Mouse (Mus musculus) lung, adult 10 weeks (tissue): ENCODE results near the gene Lrrc27. TPM values are rescaled to one million over a fixed set of nuclear protein-coding genes. Genes with fewer than 3 reads are reported as not detected.

ENCODE experiments used
- polyA plus RNA-seq: library from polyadenylated mRNA; stranded (reverse); fragments of 350-450 nt; fragmentation: Illumina TruSeq; extraction: RNeasy Lipid Tissue Mini Kit (QIAGEN cat#74804); gene quantifications from one replicate; pipeline ENCODE4 v1.2.3, GENCODE M21; 2014; ENCODE audit warnings: low read depth, low replicate concordance; ENCODE audit not compliant: insufficient read depth

The Lrrc27 gene
- 2.9 TPM for polyA plus RNA-seq

DNA sequence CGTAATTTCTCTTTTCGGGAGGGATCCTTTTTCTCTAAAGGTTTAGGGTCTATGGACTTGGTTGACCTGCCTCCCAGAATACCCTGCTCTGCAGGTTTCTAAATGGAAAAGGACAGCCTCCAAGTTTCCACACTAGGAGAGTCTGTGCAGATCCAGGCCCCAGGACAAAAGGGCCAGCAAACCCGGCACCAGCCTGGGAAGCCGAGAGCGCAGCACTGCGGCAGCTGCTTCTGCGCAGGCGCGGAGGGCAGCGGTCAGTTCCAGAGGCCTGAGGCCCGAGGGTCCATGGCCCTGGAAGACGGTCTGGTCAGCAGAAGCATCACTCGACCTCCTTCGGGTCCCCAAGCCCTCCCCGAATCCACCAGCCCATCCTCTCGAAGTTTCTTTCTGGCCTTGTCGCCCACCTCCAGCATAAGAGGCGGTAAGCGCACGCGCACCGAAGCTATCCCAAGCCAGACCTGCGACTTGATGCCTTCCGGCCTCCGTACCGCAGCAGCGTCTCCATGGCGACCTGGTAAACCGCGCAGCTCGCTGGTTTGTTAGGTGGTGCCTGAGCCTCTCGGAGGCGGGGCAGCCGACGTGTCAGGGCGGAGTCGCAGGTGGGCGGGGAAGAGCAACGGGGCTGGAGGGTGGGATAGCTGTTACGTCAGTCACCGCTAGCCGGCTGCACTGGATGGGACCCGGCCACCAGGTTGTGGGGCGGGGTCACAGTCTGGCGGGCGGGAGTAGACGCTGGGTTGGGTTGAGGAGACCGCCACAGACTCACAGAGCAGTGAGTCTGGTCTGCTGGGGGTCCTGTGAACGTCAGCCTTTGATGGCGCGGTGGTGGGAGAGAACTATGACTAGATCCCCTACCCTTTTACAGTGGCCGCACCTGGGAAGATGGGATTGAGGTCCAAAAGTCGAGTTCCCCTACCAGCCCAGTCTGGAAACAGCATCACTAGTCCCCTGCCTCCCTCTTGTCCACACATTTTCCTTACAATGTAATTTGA, at the start of gene Lrrc27, which contains the start of gene Stk32c:
Gene Lrrc27 (plus strand): TSS at position 235 of the 992 bp plus-strand sequence.
Gene Stk32c (minus strand): TSS at position 554 of the 992 bp plus-strand sequence.

DNA sequence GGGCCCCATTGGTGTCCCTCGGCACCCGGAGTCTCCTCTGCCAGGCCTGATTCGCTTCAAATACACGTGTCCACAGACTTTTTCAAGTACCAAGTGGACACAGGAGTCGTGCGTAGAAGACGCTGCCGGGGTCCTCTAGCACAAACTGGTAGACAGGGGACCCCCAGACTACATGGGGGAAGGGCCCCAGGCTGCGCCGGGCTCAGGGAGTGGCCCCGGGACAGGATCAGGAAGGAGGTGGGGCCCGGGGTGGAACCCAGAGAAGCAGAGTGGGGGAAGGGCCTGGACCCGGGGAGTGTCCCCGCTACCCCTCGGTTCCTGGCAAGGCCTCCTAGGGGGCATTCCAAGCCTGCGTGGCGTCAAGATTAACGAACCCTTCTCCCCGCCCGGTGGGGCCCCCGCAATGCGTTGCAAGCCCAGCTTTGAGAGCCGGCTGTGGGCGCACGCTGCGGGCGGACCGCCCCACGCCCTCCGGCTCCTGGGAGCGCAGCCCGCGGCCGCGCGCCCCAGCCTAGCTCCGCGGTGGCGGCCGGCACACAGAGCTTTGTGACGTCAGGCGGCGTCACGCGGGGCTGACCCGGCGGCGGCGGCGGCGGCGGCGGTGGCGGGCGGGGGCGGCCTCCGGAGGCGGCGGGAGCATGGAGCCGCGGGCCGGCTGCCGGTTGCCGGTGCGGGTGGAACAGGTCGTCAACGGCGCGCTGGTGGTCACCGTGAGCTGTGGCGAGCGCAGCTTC, 35.3 kb downstream of the Lrrc27 start, which contains the start of gene Pwwp2b:
Gene Pwwp2b (plus strand): TSS at position 602 of the 734 bp plus-strand sequence.

Other genes with a start within 250 kb of the Lrrc27 start
- gene Dpysl4, start 127.0 kb upstream of the Lrrc27 start, polyA plus RNA-seq = not detected
- 1.00 TPM for gene Stk32c, start 319 bp downstream of the Lrrc27 start, polyA plus RNA-seq
- 21.2 TPM for gene Pwwp2b, start 35.5 kb downstream of the Lrrc27 start, polyA plus RNA-seq
- gene Inpp5a, start 176.1 kb downstream of the Lrrc27 start, polyA plus RNA-seq = 52.2 TPM